Mouse (Mus musculus): ENCODE data around the gene Nav1.

DNA sequence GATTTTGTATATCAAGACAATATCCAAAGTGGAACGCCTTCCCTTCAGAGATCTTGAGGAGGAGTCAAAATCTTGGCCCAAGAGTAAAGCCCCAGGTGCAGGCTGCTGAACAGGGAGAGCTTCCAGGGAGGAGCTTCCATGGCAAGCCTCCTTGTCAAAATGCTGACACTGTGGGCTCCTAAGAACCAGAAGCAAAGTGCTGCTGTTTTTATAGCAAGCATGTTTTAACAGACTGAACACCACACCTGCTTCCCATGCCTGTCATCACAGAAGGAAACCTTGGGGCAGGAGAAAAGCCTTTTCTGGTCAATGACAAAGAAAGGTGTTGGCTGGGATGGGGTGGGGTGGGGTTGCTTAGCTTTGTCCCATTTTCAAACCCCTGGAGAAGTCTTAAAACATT lies 112.0 kb downstream of the Nav1 start:
- TF ChIP-seq CTCF (IDR thresholded peaks at IDR 0.05; ENCODE audit: insufficient read depth, low read depth, low read length) (no peak), POLR2A (IDR thresholded peaks at IDR 0.05; ENCODE audit: insufficient read depth, low read depth, low read length) (no peak)
